Mouse (Mus musculus): Measurements from ENCODE around the gene Dab2.

DNA sequence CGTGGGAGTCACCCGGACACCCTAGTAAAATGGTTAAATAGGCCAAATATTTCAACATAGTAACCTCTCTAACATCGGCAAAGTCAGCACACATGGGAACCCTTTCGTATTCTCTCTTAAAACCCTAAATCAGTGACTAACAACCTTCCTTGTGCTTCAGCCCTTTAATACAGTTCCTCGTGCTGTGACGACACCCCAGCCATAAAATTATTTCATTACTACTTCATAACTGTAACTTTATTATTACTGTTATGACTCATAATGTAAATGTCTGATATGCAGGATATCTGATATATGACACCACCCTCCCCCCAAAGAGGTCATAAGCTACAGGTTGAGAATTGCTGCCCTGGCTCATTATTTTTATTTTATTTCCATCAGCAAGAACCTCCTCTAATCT lies 19.8 kb downstream of the Dab2 start:
- no peak for TF ChIP-seq POLR2A (IDR thresholded peaks at IDR 0.05; ENCODE audit: extremely low read depth, insufficient read depth, low read length)
- no peak for TF ChIP-seq CTCF (IDR thresholded peaks at IDR 0.05; ENCODE audit: low read depth, low read length)

Data from liver, adult 2 months (tissue).